Mouse (Mus musculus) C2C12 (cell line): ENCODE measurements around the gene Gm9044.
"Not testable (repeated sequence)": the region's sequence is repeated elsewhere in the genome, so short reads cannot be mapped to it uniquely, and the experiment has no call there.

Experiments used
- CTCF ChIP-seq: IDR thresholded peaks from one replicate; pipeline ENCODE4 v1.5.1; 2011; ENCODE audit not compliant: control insufficient read depth, insufficient read depth, insufficient read length
- MAX ChIP-seq: IDR thresholded peaks from one replicate; pipeline ENCODE4 v1.6.1; 2011; ENCODE audit warnings: mild to moderate bottlenecking, control low read depth
- MYOD1 ChIP-seq: IDR thresholded peaks from one replicate; pipeline ENCODE4 v1.6.1; 2011; ENCODE audit warnings: low read depth; ENCODE audit not compliant: control insufficient read depth, insufficient read length

- TF ChIP-seq CTCF, MAX, MYOD1: not testable (repeated sequence)
Observed at GRCm38 (mm10) chr10:118283016-118283415, 49.2 kb downstream of the Gm9044 start.
